Mouse (Mus musculus) limb, embryonic 12.5 days (tissue): ENCODE measurements around the gene Gm20816. TPM values are rescaled to one million over a fixed set of nuclear protein-coding genes. Genes with fewer than 3 reads are reported as not detected.
"Not testable (repeated sequence)": the region's sequence is repeated elsewhere in the genome, so short reads cannot be mapped to it uniquely, and the experiment has no call there.

Experiments
- ATAC-seq: fragments of 200-750 bp; cut with Nextera tagmentation; 2 replicates; pipeline ENCODE4 v1.8.0; 2017; ENCODE audit warnings: low read depth, moderate TSS enrichment; ENCODE audit not compliant: insufficient number of reproducible peaks, insufficient read depth, low FRiP score, low TSS enrichment
- H3K27ac ChIP-seq: fragments of 300-500 bp; sonication (generic); 2 replicates; pipeline ENCODE4 v1.5.1; 2016; ENCODE audit warnings: mild to moderate bottlenecking, moderate library complexity
- H3K27me3 ChIP-seq: fragments of 300-500 bp; sonication (generic); 2 replicates; pipeline ENCODE4 v1.6.1; 2016; ENCODE audit warnings: mild to moderate bottlenecking, moderate library complexity
- H3K36me3 ChIP-seq: fragments of 300-500 bp; sonication (generic); 2 replicates; pipeline ENCODE4 v1.6.1; 2016; ENCODE audit warnings: mild to moderate bottlenecking, moderate library complexity
- H3K4me1 ChIP-seq: fragments of 300-500 bp; sonication (generic); replicated peaks from 2 replicates; pipeline ENCODE4 v1.6.1; 2016
- H3K4me2 ChIP-seq: fragments of 300-500 bp; sonication (generic); 2 replicates; pipeline ENCODE4 v1.6.1; 2016; ENCODE audit warnings: mild to moderate bottlenecking, moderate library complexity
- H3K4me3 ChIP-seq: fragments of 300-500 bp; sonication (generic); replicated peaks from 2 replicates; pipeline ENCODE4 v1.5.1; 2016; ENCODE audit warnings: mild to moderate bottlenecking
- H3K9ac ChIP-seq: fragments of 300-500 bp; sonication (generic); replicated peaks from 2 replicates; pipeline ENCODE4 v1.6.1; 2016; ENCODE audit warnings: mild to moderate bottlenecking, moderate library complexity
- H3K9me3 ChIP-seq: fragments of 300-500 bp; sonication (generic); 2 replicates; pipeline ENCODE4 v1.6.1; 2016; ENCODE audit warnings: mild to moderate bottlenecking, moderate library complexity
- WGBS: fragments of 180-500 bp; shearing (Covaris S2); methylation state at CpG from one replicate; pipeline ENCODE4 v1.1.7; 2016; 5-methylcytosine and 5-hydroxymethylcytosine counted together
- polyA plus RNA-seq: library from polyadenylated mRNA; unstranded; fragments of >200 nt; fragmentation: Nextera tagmentation; extraction: Ambion mirVana; gene quantifications from 2 replicates; pipeline ENCODE4 v1.2.1, GENCODE M21; 2016

Gm20816 gene
- polyA plus RNA-seq = not detected in 2 replicates

DNA sequence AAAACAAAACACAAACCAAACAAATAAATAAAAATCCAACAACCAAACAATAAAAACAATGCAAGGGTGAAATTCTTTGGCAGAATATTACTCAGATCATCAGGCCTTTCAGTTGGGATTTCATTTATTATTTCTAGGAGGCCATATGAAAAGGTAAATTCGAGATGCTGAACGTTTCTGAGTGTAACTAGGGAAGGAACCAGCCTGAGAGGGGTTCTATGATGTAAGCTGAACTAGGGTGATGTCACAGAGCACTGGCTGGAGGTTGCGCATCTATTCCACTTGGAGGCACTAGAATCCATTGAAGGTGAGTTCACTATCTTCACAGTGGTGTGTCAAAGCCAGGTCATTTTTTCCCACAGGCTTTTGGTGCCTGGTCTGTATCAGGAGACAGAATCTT, at the start of gene Gm20816:
Gm20816 (plus strand) TSS at position 301 of the 400 bp plus-strand sequence.
- not testable (repeated sequence) for H3K9me3 ChIP-seq, H3K27ac ChIP-seq, H3K9ac ChIP-seq, H3K36me3 ChIP-seq, H3K4me1 ChIP-seq, H3K4me3 ChIP-seq, ATAC-seq, H3K4me2 ChIP-seq, H3K27me3 ChIP-seq
- WGBS = no CpG with 5 or more reads among the region's 3 CpGs

Other genes starting within 250 kb of the Gm20816 start
- gene Gm20937, start 243.1 kb upstream of the Gm20816 start, polyA plus RNA-seq = not detected in 2 replicates